Comparison of ENCODE assay signal across 18 mouse cellular contexts in the genomic region with DNA sequence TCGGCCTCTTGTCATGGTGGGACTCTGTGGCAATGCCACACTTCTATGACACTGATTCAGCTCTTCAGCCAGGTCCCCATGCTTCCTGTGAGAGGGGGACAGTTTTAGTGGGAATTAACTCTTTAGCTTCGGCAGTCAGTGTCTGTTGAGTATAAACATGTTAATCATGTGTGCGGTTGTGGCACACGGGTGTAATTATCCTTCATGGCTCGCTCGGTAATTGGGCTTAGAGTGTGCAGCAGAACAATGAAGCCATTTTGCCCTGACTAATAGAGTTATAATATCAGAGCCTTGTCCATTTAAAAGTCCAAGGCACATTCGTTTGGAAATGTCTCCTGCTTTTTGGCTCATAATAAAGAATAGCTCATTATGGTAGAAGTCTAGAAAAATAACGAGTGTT.
DNase-seq lines count a peak whose midpoint lies in the region; ATAC-seq lines count a peak whose summit lies in the region.
"Had no signal": no experiment of that assay in that cellular context is flagged by ENCODE, and none has a peak within 500 bp of the region (broad histone marks: within the 10 kb centered on the region; RNA-seq: fewer than 3 reads in every experiment).

No protein-coding gene starts in this region.

- peak; percentile 53 for DNase-seq in forebrain, embryonic 14.5 days (ENCODE audit: low spot score)
- DNase-seq in heart, adult 8-10 months (ENCODE audit: low spot score): no peak
- peak; percentile 87 for DNase-seq in retina, postnatal 1 day
- no peak for DNase-seq in spleen, postnatal 14 days (ENCODE audit: low spot score in 2 of 2)
- no peak for DNase-seq in cerebellum, adult 8-10 months
- DNase-seq: cerebellum, adult 9-10 months; liver; right cerebral cortex, postnatal 14 days; spleen, adult 18-20 months had no signal

- H3K27me3 ChIP-seq in forebrain, embryonic 14.5 days (replicated peaks; ENCODE audit: control insufficient read depth, insufficient read depth, low read length): no peaks in the 10 kb centered on the region; the same call in 1 of the 2 replicates
- H3K27me3 ChIP-seq in forebrain, embryonic 13.5 days: peaks cover 43% of the 10 kb centered on the region
- H3K27me3 ChIP-seq in heart, embryonic 16.5 days (ENCODE audit: control insufficient read depth, insufficient read depth, low read length): no peaks in the 10 kb centered on the region
- H3K27me3 ChIP-seq in embryonic facial prominence, embryonic 13.5 days: no peaks in the 10 kb centered on the region
- H3K27me3 ChIP-seq: CH12.LX had no signal

- no peak overlapping the region for H3K4me2 ChIP-seq in forebrain, embryonic 14.5 days (ENCODE audit: low read length)
- H3K4me2 ChIP-seq in forebrain, embryonic 13.5 days: no peak overlapping the region
- no peak overlapping the region for H3K4me2 ChIP-seq in heart, embryonic 16.5 days (ENCODE audit: low read depth, low read length)
- H3K4me2 ChIP-seq in embryonic facial prominence, embryonic 13.5 days: no peak overlapping the region
- H3K4me2 ChIP-seq: hindbrain, embryonic 14.5 days; midbrain, embryonic 13.5 days had no signal

- peaks cover 24% of the 10 kb centered on the region for H3K4me1 ChIP-seq in forebrain, embryonic 14.5 days (ENCODE audit: control insufficient read depth, insufficient read depth, low read length)
- peaks cover 45% of the 10 kb centered on the region for H3K4me1 ChIP-seq in forebrain, embryonic 13.5 days
- peaks cover 40% of the 10 kb centered on the region for H3K4me1 ChIP-seq in heart, embryonic 16.5 days (ENCODE audit: control insufficient read depth, insufficient read depth, low read length)
- peaks cover 51% of the 10 kb centered on the region for H3K4me1 ChIP-seq in embryonic facial prominence, embryonic 13.5 days

- H3K4me3 ChIP-seq in forebrain, embryonic 14.5 days (ENCODE audit: low read depth, low read length): no peak overlapping the region
- H3K4me3 ChIP-seq in forebrain, embryonic 13.5 days: no peak overlapping the region
- no peak overlapping the region for H3K4me3 ChIP-seq in heart, embryonic 16.5 days (ENCODE audit: low read length)
- no peak overlapping the region for H3K4me3 ChIP-seq in embryonic facial prominence, embryonic 13.5 days
- H3K4me3 ChIP-seq: midbrain, embryonic 13.5 days; myocyte had no signal

- ATAC-seq in forebrain, embryonic 14.5 days: peak; percentile 35; the same call in 1 of the 2 replicates
- ATAC-seq in forebrain, embryonic 13.5 days: no peak; the same call in 1 of the 2 replicates
- no peak for ATAC-seq in heart, embryonic 16.5 days (replicated peaks; ENCODE audit: extremely low read depth, insufficient read depth, low FRiP score)
- no peak for ATAC-seq in embryonic facial prominence, embryonic 13.5 days (ENCODE audit: insufficient number of reproducible peaks, insufficient read depth, low FRiP score, low TSS enrichment, low read depth)
- ATAC-seq: intestine, embryonic 16.5 days; lung, postnatal 0 days; midbrain, embryonic 13.5 days had no signal

- 6% methylated on average over 8 of the region's 8 CpGs for WGBS in forebrain, embryonic 14.5 days
- 9% methylated on average over 8 of the region's 8 CpGs for WGBS in forebrain, embryonic 13.5 days
- 78% methylated on average over 8 of the region's 8 CpGs for WGBS in heart, embryonic 16.5 days
- WGBS in embryonic facial prominence, embryonic 13.5 days: 45% methylated on average over 8 of the region's 8 CpGs

- no peak overlapping the region for H3K9ac ChIP-seq in forebrain, embryonic 14.5 days (ENCODE audit: low read length)
- H3K9ac ChIP-seq in forebrain, embryonic 13.5 days: no peak overlapping the region
- H3K9ac ChIP-seq in heart, embryonic 16.5 days (ENCODE audit: low read length): no peak overlapping the region
- H3K9ac ChIP-seq in embryonic facial prominence, embryonic 13.5 days: no peak overlapping the region
- H3K9ac ChIP-seq: hindbrain, embryonic 14.5 days; midbrain, embryonic 13.5 days had no signal

- no peak overlapping the region for H3K27ac ChIP-seq in forebrain, embryonic 14.5 days (ENCODE audit: low read depth, low read length)
- H3K27ac ChIP-seq in forebrain, embryonic 13.5 days: no peak overlapping the region
- H3K27ac ChIP-seq in heart, embryonic 16.5 days (ENCODE audit: low read length): 0 out of 2 replicates have a peak overlapping the region, but pooled peaks have one; percentile 16
- peak overlapping the region; percentile 48; the same call in 1 of the 2 replicates for H3K27ac ChIP-seq in embryonic facial prominence, embryonic 13.5 days

- no peaks in the 10 kb centered on the region for H3K36me3 ChIP-seq in forebrain, embryonic 14.5 days (ENCODE audit: control insufficient read depth, insufficient read depth, low read length)
- no peaks in the 10 kb centered on the region for H3K36me3 ChIP-seq in forebrain, embryonic 13.5 days (ENCODE audit: poor library complexity, severe bottlenecking)
- no peaks in the 10 kb centered on the region for H3K36me3 ChIP-seq in heart, embryonic 16.5 days (ENCODE audit: control insufficient read depth, insufficient read depth)
- H3K36me3 ChIP-seq in embryonic facial prominence, embryonic 13.5 days: no peaks in the 10 kb centered on the region
- H3K36me3 ChIP-seq: midbrain, embryonic 13.5 days had no signal

- H3K9me3 ChIP-seq in forebrain, embryonic 14.5 days (replicated peaks; ENCODE audit: control insufficient read depth, low read length): no peaks in the 10 kb centered on the region
- no peaks in the 10 kb centered on the region for H3K9me3 ChIP-seq in forebrain, embryonic 13.5 days (replicated peaks)
- no peaks in the 10 kb centered on the region for H3K9me3 ChIP-seq in heart, embryonic 16.5 days (replicated peaks; ENCODE audit: control insufficient read depth, low read length)
- H3K9me3 ChIP-seq in embryonic facial prominence, embryonic 13.5 days: no peaks in the 10 kb centered on the region
- H3K9me3 ChIP-seq: midbrain, embryonic 13.5 days had no signal

Comparison
In these comparisons a context has a peak if more than half of its experiments do, and no peak if none do; other contexts are left out.
1. DNase-seq: peak in forebrain, embryonic 14.5 days (single experiment) and retina, postnatal 1 day (single experiment); none in heart, adult 8-10 months (single experiment), spleen, postnatal 14 days (0 of 2) and cerebellum, adult 8-10 months (single experiment).
2. H3K27ac ChIP-seq: peak in heart, embryonic 16.5 days (single experiment) and embryonic facial prominence, embryonic 13.5 days (single experiment); none in forebrain, embryonic 14.5 days (single experiment) and forebrain, embryonic 13.5 days (single experiment).